Mouse (Mus musculus) MEL (cell line): ENCODE measurements around the gene Asic3. TPM values are rescaled to one million over a fixed set of nuclear protein-coding genes. Genes with fewer than 3 reads are reported as not detected.

Source experiments
- DNase-seq: peaks from one replicate; pipeline ENCODE4 v3.0.0; 2011; ENCODE audit warnings: low read depth, low spot score
- H3K27ac ChIP-seq: 2 replicates; pipeline ENCODE4 v1.5.1; 2012; ENCODE audit warnings: low read depth, mild to moderate bottlenecking, control low read depth, low read length, moderate library complexity; ENCODE audit not compliant: control insufficient read depth
- H3K27me3 ChIP-seq, 2 experiments: fragments of 150-350 bp in 1 of 2; sonication (generic) in 1 of 2; 2 replicates each; pipeline ENCODE4 v1.6.1; 2012; ENCODE audit warnings: low read length in 2 of 2, mild to moderate bottlenecking in 2 of 2, improper control_type of control experiment in 1 of 2, moderate library complexity in 1 of 2; ENCODE audit not compliant: insufficient read depth in 2 of 2, control insufficient read depth in 1 of 2
- H3K36me3 ChIP-seq, 2 experiments: 2 replicates each; pipeline ENCODE4 v1.6.1; 2012 to 2014; ENCODE audit warnings: low read length in 2 of 2, improper control_type of control experiment in 1 of 2, inconsistent platforms in 1 of 2, mild to moderate bottlenecking in 1 of 2; ENCODE audit not compliant: insufficient read depth in 2 of 2, control insufficient read depth in 1 of 2
- H3K4me1 ChIP-seq, 2 experiments: fragments of 150-350 bp in 1 of 2; sonication (generic) in 1 of 2; 2 replicates each; pipeline ENCODE4 v1.6.1; 2012; ENCODE audit warnings: low read length in 2 of 2, improper control_type of control experiment in 1 of 2, mild to moderate bottlenecking in 1 of 2; ENCODE audit not compliant: insufficient read depth in 2 of 2, control insufficient read depth in 1 of 2
- H3K4me3 ChIP-seq, 2 experiments: fragments of 150-350 bp in 1 of 2; sonication (generic) in 1 of 2; 2 replicates each; pipeline ENCODE4 v1.5.1; 2012; ENCODE audit warnings: low read depth in 2 of 2, low read length in 2 of 2, mild to moderate bottlenecking in 2 of 2, moderate library complexity in 2 of 2, control low read depth in 1 of 2, improper control_type of control experiment in 1 of 2; ENCODE audit not compliant: control insufficient read depth in 1 of 2, insufficient read depth in 1 of 2
- H3K79me2 ChIP-seq: 2 replicates; pipeline ENCODE4 v1.6.1; 2012; ENCODE audit warnings: mild to moderate bottlenecking, low read length, moderate library complexity; ENCODE audit not compliant: control insufficient read depth, poor library complexity, insufficient read depth
- H3K9ac ChIP-seq: 2 replicates; pipeline ENCODE4 v1.6.1; 2012; ENCODE audit warnings: low read depth, mild to moderate bottlenecking, control low read depth, low read length, moderate library complexity; ENCODE audit not compliant: control insufficient read depth, poor library complexity, severe bottlenecking
- H3K9me3 ChIP-seq: fragments of 150-350 bp; sonication (generic); replicated peaks from 2 replicates; pipeline ENCODE4 v1.6.1; 2012; ENCODE audit warnings: mild to moderate bottlenecking, low read length, improper control_type of control experiment, moderate library complexity; ENCODE audit not compliant: insufficient read depth
- CHD2 ChIP-seq: IDR thresholded peaks from 2 replicates; pipeline ENCODE4 v1.6.1; 2011; ENCODE audit warnings: low read length, improper control_type of control experiment
- EP300 ChIP-seq, 2 experiments: IDR thresholded peaks; 2 replicates each; pipeline ENCODE4 v1.6.1; 2011; ENCODE audit warnings: improper control_type of control experiment in 2 of 2, low read length in 2 of 2, low read depth in 1 of 2, mild to moderate bottlenecking in 1 of 2
- HCFC1 ChIP-seq: IDR thresholded peaks from 2 replicates; pipeline ENCODE4 v1.6.1; 2012; ENCODE audit warnings: low read depth, mild to moderate bottlenecking, inconsistent platforms, low read length, improper control_type of control experiment, moderate library complexity
- JUND ChIP-seq: IDR thresholded peaks from 2 replicates; pipeline ENCODE4 v1.6.1; 2011; ENCODE audit warnings: low read depth, mild to moderate bottlenecking, improper control_type of control experiment, low read length
- KAT2A ChIP-seq: conservative IDR thresholded peaks from 2 replicates; pipeline ENCODE4 v1.6.1; 2012; ENCODE audit warnings: low read depth, low read length, improper control_type of control experiment, inconsistent platforms
- MAX ChIP-seq: IDR thresholded peaks from 2 replicates; pipeline ENCODE4 v1.6.1; 2011; ENCODE audit warnings: low read length, improper control_type of control experiment
- MAZ ChIP-seq: IDR thresholded peaks from 2 replicates; pipeline ENCODE4 v1.6.1; 2012; ENCODE audit warnings: low read depth, mild to moderate bottlenecking, inconsistent platforms, low read length, improper control_type of control experiment
- MEF2A ChIP-seq: IDR thresholded peaks from 2 replicates; pipeline ENCODE4 v1.6.1; 2014; ENCODE audit warnings: low read depth, mild to moderate bottlenecking, inconsistent platforms, low read length, improper control_type of control experiment; ENCODE audit not compliant: poor library complexity, insufficient replicate concordance, severe bottlenecking; ENCODE audit errors: extremely low read depth
- MYB ChIP-seq: IDR thresholded peaks from 2 replicates; pipeline ENCODE4 v1.6.1; 2011; ENCODE audit warnings: mild to moderate bottlenecking, low read depth, low read length, improper control_type of control experiment
- NELFE ChIP-seq: IDR thresholded peaks from 2 replicates; pipeline ENCODE4 v1.6.1; 2011; ENCODE audit warnings: low read depth, low read length, improper control_type of control experiment
- NRF1 ChIP-seq: IDR thresholded peaks from 2 replicates; pipeline ENCODE4 v1.6.1; 2014; ENCODE audit warnings: low read depth, mild to moderate bottlenecking, inconsistent platforms, low read length, improper control_type of control experiment, moderate library complexity; ENCODE audit not compliant: poor library complexity, insufficient read depth, severe bottlenecking
- POLR2A ChIP-seq, 2 experiments: IDR thresholded peaks; 2 replicates each; pipeline ENCODE4 v1.6.1; 2011 to 2012; ENCODE audit warnings: low read length in 2 of 2, mild to moderate bottlenecking in 2 of 2, control low read depth in 1 of 2, improper control_type of control experiment in 1 of 2, low read depth in 1 of 2, moderate library complexity in 1 of 2; ENCODE audit not compliant: control insufficient read depth in 1 of 2, insufficient read depth in 1 of 2, poor library complexity in 1 of 2
- POLR2AphosphoS2 ChIP-seq: IDR thresholded peaks from 2 replicates; pipeline ENCODE4 v1.6.1; 2011; ENCODE audit warnings: low read length, improper control_type of control experiment
- RAD21 ChIP-seq: IDR thresholded peaks from 2 replicates; pipeline ENCODE4 v1.6.1; 2011; ENCODE audit warnings: mild to moderate bottlenecking, low read depth, low read length, improper control_type of control experiment
- RCOR1 ChIP-seq: IDR thresholded peaks from 2 replicates; pipeline ENCODE4 v1.6.1; 2012; ENCODE audit warnings: low read depth, mild to moderate bottlenecking, inconsistent platforms, low read length, improper control_type of control experiment
- TAL1 ChIP-seq: IDR thresholded peaks from 2 replicates; pipeline ENCODE4 v1.6.1; 2012; ENCODE audit warnings: mild to moderate bottlenecking, inconsistent platforms, low read length, moderate library complexity, mixed read lengths
- UBTF ChIP-seq: IDR thresholded peaks from 2 replicates; pipeline ENCODE4 v1.6.1; 2012; ENCODE audit warnings: low read depth, mild to moderate bottlenecking, inconsistent platforms, low read length, improper control_type of control experiment, moderate library complexity, borderline replicate concordance; ENCODE audit not compliant: insufficient read depth
- ZKSCAN1 ChIP-seq: IDR thresholded peaks from 2 replicates; pipeline ENCODE4 v1.6.1; 2012; ENCODE audit warnings: low read depth, mild to moderate bottlenecking, inconsistent platforms, low read length, improper control_type of control experiment, moderate library complexity
- ZMIZ1 ChIP-seq: IDR thresholded peaks from 2 replicates; pipeline ENCODE4 v1.6.1; 2012; ENCODE audit warnings: low read depth, mild to moderate bottlenecking, inconsistent platforms, low read length, improper control_type of control experiment, moderate library complexity
- ZNF384 ChIP-seq: IDR thresholded peaks from 2 replicates; pipeline ENCODE4 v1.6.1; 2012; ENCODE audit warnings: low read depth, mild to moderate bottlenecking, inconsistent platforms, low read length, improper control_type of control experiment
- polyA plus RNA-seq, 2 experiments: library from polyadenylated mRNA; stranded (reverse) in 1 of 2; unstranded in 1 of 2; fragments of >175 nt in 1 of 2; fragments of >200 nt in 1 of 2; gene quantifications; 2 replicates each; pipeline versions ENCODE4 v1.2.1 to v1.2.4; 2012; ENCODE audit warnings: low replicate concordance in 2 of 2, low read depth in 1 of 2; ENCODE audit not compliant: insufficient read length in 2 of 2, insufficient read depth in 1 of 2, missing spikeins in 1 of 2
- total RNA-seq: library from RNA; depleted of rRNA; stranded (reverse); fragments of 300-350 nt; gene quantifications from 2 replicates; pipeline ENCODE4 v1.2.3, GENCODE M21; 2012

Asic3 gene
- total and polyA plus RNA-seq, 3 experiments: 0.04 to 0.35 TPM; not detected in 1

DNA sequence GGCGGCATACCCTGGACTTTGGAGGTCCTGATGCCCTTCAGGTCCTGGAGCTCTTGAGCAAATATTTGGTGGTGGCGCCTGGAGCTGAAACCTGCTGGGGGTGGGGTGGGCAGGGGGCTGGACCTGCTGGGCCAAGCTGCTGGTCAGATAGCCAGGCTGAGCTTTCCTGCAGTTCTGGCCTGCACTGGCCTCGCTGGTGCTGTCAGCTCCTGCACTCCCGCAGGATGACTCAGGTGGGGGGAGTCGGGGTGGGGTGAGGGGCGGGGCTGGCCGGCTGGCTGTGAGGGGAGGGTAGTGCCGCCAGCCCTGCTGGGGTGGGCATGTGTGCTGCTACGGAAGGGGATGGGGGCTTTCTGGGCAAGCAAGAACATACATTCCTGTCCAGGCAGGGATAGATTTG is 15.4 kb downstream of the Asic3 start:
- no peak for TF ChIP-seq MAZ
- no peak for TF ChIP-seq POLR2A (IDR thresholded peaks at IDR 0.05; ENCODE audit: control insufficient read depth in 1 of 2, insufficient read depth in 1 of 2, low read depth in 1 of 2, low read length in 2 of 2, poor library complexity in 1 of 2)
- no peak for TF ChIP-seq UBTF
- no peak for TF ChIP-seq MYB
- TF ChIP-seq EP300 (IDR thresholded peaks at IDR 0.05; ENCODE audit: low read depth in 1 of 2, low read length in 2 of 2): no peak
- TF ChIP-seq MAX: no peak
- TF ChIP-seq JUND: no peak
- TF ChIP-seq ZMIZ1: no peak
- no peak for TF ChIP-seq MEF2A
- no peak for TF ChIP-seq POLR2AphosphoS2
- TF ChIP-seq NRF1: no peak
- TF ChIP-seq TAL1: no peak
- TF ChIP-seq RCOR1: no peak
- TF ChIP-seq RAD21: no peak
- TF ChIP-seq ZKSCAN1: no peak
- no peak for TF ChIP-seq HCFC1
- no peak for TF ChIP-seq CHD2
- Histone ChIP-seq H3K27ac (no peak overlapping the region), H3K9me3 (no peaks in the 10 kb centered on the region), H3K36me3 (peaks cover 2 to 15% of the 10 kb centered on the region in 2 experiments), H3K79me2 (peaks cover 14% of the 10 kb centered on the region), H3K4me3 (no peak overlapping the region), H3K27me3 (no peaks in the 10 kb centered on the region), H3K4me1 (peaks cover 6 to 17% of the 10 kb centered on the region in 2 experiments), H3K9ac (no peak overlapping the region)
- no peak for DNase-seq

DNA sequence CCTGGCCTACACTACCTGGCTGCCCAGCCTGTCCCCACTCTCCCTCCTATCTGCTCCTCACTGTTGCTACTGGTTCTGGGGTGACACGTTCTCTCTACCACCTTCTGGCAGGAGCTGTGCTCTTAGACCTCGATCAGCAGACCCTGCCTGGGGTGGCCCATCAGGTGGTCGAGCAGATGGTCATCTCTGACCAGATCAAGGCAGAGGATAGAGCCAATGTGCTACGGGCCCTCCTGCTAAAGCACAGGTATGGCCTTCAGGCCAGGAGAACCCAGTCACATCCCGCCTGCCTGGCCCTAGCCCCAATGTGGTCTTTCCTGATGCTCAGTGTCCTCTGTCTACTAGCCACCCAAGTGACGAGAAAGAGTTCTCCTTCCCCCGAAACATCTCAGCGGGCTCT is 20.8 kb downstream of the Asic3 start:
- Histone ChIP-seq H3K79me2 (no peaks in the 10 kb centered on the region), H3K9me3 (no peaks in the 10 kb centered on the region), H3K27me3 (no peaks in the 10 kb centered on the region), H3K36me3 (peaks cover 0 to 2% of the 10 kb centered on the region in 2 experiments; a peak in 2 of 4 replicates), H3K9ac (no peak overlapping the region), H3K4me1 (no peaks in the 10 kb centered on the region), H3K27ac (no peak overlapping the region), H3K4me3 (no peak overlapping the region)
- TF ChIP-seq MEF2A (no peak), ZNF384 (no peak), KAT2A (no peak), NELFE (no peak)
- DNase-seq: no peak
